Mouse (Mus musculus) erythroblast, embryonic 14.5 days (primary cell): ENCODE results near the gene Arap2.

ENCODE experiments used
- GATA1 ChIP-seq: IDR thresholded peaks from 2 replicates; pipeline ENCODE4 v1.6.1; 2012; ENCODE audit warnings: low read length, inconsistent platforms, mixed read lengths
- TAL1 ChIP-seq: IDR thresholded peaks from 3 replicates; pipeline ENCODE4 v1.6.1; 2012; ENCODE audit warnings: low read length, inconsistent platforms, mixed read lengths

GRCm38 (mm10) chr5:62723261-62724105 is 42.5 kb downstream of the Arap2 start:
- no peak for TF ChIP-seq TAL1
- no peak for TF ChIP-seq GATA1
